9 mouse cellular contexts compared by ENCODE assay signal in genomic region chr11:118507904-118508303, GRCm38 (mm10). TPM values are rescaled to one million over a fixed set of nuclear protein-coding genes. Genes with fewer than 3 reads are reported as not detected.
A peak's percentile ranks its signal among the peaks of the same experiment; 100 is the strongest.
DNase-seq lines count a peak whose midpoint lies in the region; ATAC-seq and TF ChIP-seq lines count a peak whose summit lies in the region.
"Had no signal": no experiment of that assay in that cellular context is flagged by ENCODE, and none has a peak within 500 bp of the region (broad histone marks: within the 10 kb centered on the region; RNA-seq: fewer than 3 reads in every experiment).

No protein-coding gene starts in this region.

- H3K4me1 ChIP-seq in embryonic fibroblast, embryonic 13.5 days (ENCODE audit: control insufficient read depth, insufficient read depth, low read length) = no peaks in the 10 kb centered on the region
- peaks cover 42% of the 10 kb centered on the region for H3K4me1 ChIP-seq in hindbrain, embryonic 13.5 days (replicated peaks)
- H3K4me1 ChIP-seq in midbrain, embryonic 13.5 days (replicated peaks) = peaks cover 34% of the 10 kb centered on the region

- 40% methylated on average over 5 of the region's 5 CpGs for WGBS in hindbrain, embryonic 13.5 days
- WGBS in midbrain, embryonic 13.5 days = 32% methylated on average over 5 of the region's 5 CpGs

- peak; percentile 3; the same call in 1 of the 2 replicates for ATAC-seq in hindbrain, embryonic 13.5 days (ENCODE audit: low FRiP score)
- peak; percentile 46 for ATAC-seq in midbrain, embryonic 13.5 days

- peak; percentile 90 for TF ChIP-seq CTCF in embryonic fibroblast, embryonic 13.5 days (IDR thresholded peaks at IDR 0.05; ENCODE audit: borderline replicate concordance, insufficient read depth, low read length)
- peak; percentile 100 for TF ChIP-seq CTCF in left cerebral cortex, adult 2 months (IDR thresholded peaks at IDR 0.05)

- H3K4me3 ChIP-seq in embryonic fibroblast, embryonic 13.5 days (ENCODE audit: insufficient read depth, low read length) = no peak overlapping the region
- no peak overlapping the region for H3K4me3 ChIP-seq in hindbrain, embryonic 13.5 days
- H3K4me3 ChIP-seq in left cerebral cortex, adult 2 months = no peak overlapping the region
- H3K4me3 ChIP-seq in midbrain, embryonic 13.5 days (replicated peaks) = no peak overlapping the region
- H3K4me3 ChIP-seq: lung, embryonic 15.5 days had no signal

- H3K27me3 ChIP-seq in hindbrain, embryonic 13.5 days = peaks cover 36% of the 10 kb centered on the region
- peaks cover 18% of the 10 kb centered on the region for H3K27me3 ChIP-seq in midbrain, embryonic 13.5 days

- DNase-seq in adrenal gland, adult (ENCODE audit: inconsistent age in 2 of 2, low spot score in 1 of 2) = peak; percentile 63 to 90
- no peak for DNase-seq in adrenal gland, adult 8-10 months
- peak; percentile 91 for DNase-seq in brain, adult 2 months (ENCODE audit: low read depth, low spot score)
- DNase-seq in left cerebral cortex, adult 2 months (ENCODE audit: extremely low spot score in 1 of 2, low spot score in 2 of 2) = peak; percentile 80 to 86
- DNase-seq in spleen, postnatal 14 days (ENCODE audit: low spot score in 2 of 2) = peak; percentile 13 to 47

- H3K36me3 ChIP-seq in hindbrain, embryonic 13.5 days = peaks cover 15% of the 10 kb centered on the region
- no peaks in the 10 kb centered on the region for H3K36me3 ChIP-seq in midbrain, embryonic 13.5 days
- H3K36me3 ChIP-seq: lung, embryonic 15.5 days had no signal

- H3K9me3 ChIP-seq in hindbrain, embryonic 13.5 days = no peaks in the 10 kb centered on the region
- H3K9me3 ChIP-seq in midbrain, embryonic 13.5 days = no peaks in the 10 kb centered on the region
- H3K9me3 ChIP-seq: lung, embryonic 15.5 days had no signal

- TF ChIP-seq POLR2A in embryonic fibroblast, embryonic 13.5 days (IDR thresholded peaks at IDR 0.05; ENCODE audit: low read depth, low read length) = no peak

- intact Hi-C loops in left cerebral cortex, adult 2 months (cut with DNase I) = loop anchor here (5.0 kb wide), 1 partner anchor 229 kb away; no protein-coding TSS in a partner anchor

- no peak overlapping the region for H3K9ac ChIP-seq in hindbrain, embryonic 13.5 days
- no peak overlapping the region for H3K9ac ChIP-seq in midbrain, embryonic 13.5 days (replicated peaks)
- H3K9ac ChIP-seq: lung, embryonic 15.5 days had no signal

- H3K27ac ChIP-seq in embryonic fibroblast, embryonic 13.5 days (ENCODE audit: insufficient read depth, low read length) = no peak overlapping the region
- H3K27ac ChIP-seq in hindbrain, embryonic 13.5 days = no peak overlapping the region; the same call in 1 of the 2 replicates
- peak overlapping the region; percentile 36; the same call in 1 of the 2 replicates for H3K27ac ChIP-seq in left cerebral cortex, adult 2 months
- H3K27ac ChIP-seq in midbrain, embryonic 13.5 days = no peak overlapping the region
- H3K27ac ChIP-seq: lung, embryonic 15.5 days had no signal

- H3K4me2 ChIP-seq in hindbrain, embryonic 13.5 days = no peak overlapping the region
- no peak overlapping the region for H3K4me2 ChIP-seq in midbrain, embryonic 13.5 days (replicated peaks)
- H3K4me2 ChIP-seq: lung, embryonic 15.5 days had no signal

RNA-seq across cellular contexts. Expression of gene Engase, which starts 31.3 kb away (rescaled TPM):
- 10 to 100 TPM; 21.9 to 25.7 (median 24.0) TPM for total RNA-seq in adrenal gland, adult 8-10 months (2022)
- 2.7 and 3.5 TPM in 2 replicates for polyA plus RNA-seq in embryonic fibroblast, embryonic 13.5 days (2011; ENCODE audit: insufficient read length, low read depth, missing spikeins)
- polyA plus RNA-seq in hindbrain, embryonic 13.5 days (2015; fragmentation: Nextera tagmentation; extraction: Ambion mirVana) = 7.0 and 7.1 TPM in 2 replicates
- 10 to 100 TPM; 11.0 to 12.4 TPM for total RNA-seq in left cerebral cortex, adult 2 months (2021)
- 6.3 and 6.4 TPM in 2 replicates for polyA plus RNA-seq in midbrain, embryonic 13.5 days (2015; fragmentation: Nextera tagmentation; extraction: Ambion mirVana)
